Mouse (Mus musculus) stomach, embryonic 16.5 days (tissue): Measurements from ENCODE around the gene Tmem80. TPM values are rescaled to one million over a fixed set of nuclear protein-coding genes. Genes with fewer than 3 reads are reported as not detected.
A peak's percentile ranks its signal among the peaks of the same experiment; 100 is the strongest.

ENCODE experiments used
- ATAC-seq: fragments of 200-750 bp; cut with Nextera tagmentation; 2 replicates; pipeline ENCODE4 v1.8.0; 2017; ENCODE audit warnings: moderate number of reproducible peaks, moderate TSS enrichment; ENCODE audit not compliant: insufficient read depth, low FRiP score
- H3K27ac ChIP-seq: fragments of 300-500 bp; sonication (generic); 2 replicates; pipeline ENCODE4 v1.5.1; 2014; ENCODE audit warnings: low read length
- H3K27me3 ChIP-seq: fragments of 300-500 bp; sonication (generic); 2 replicates; pipeline ENCODE4 v1.6.1; 2014; ENCODE audit warnings: low read length, control low read depth, mixed read lengths; ENCODE audit not compliant: control insufficient read depth, insufficient read depth
- H3K36me3 ChIP-seq: fragments of 300-500 bp; sonication (generic); 2 replicates; pipeline ENCODE4 v1.6.1; 2014; ENCODE audit warnings: low read length; ENCODE audit not compliant: control insufficient read depth, insufficient read depth
- H3K4me1 ChIP-seq: fragments of 300-500 bp; sonication (generic); 2 replicates; pipeline ENCODE4 v1.6.1; 2014; ENCODE audit warnings: low read length, control low read depth, mixed read lengths; ENCODE audit not compliant: control insufficient read depth, insufficient read depth
- H3K4me2 ChIP-seq: fragments of 300-500 bp; sonication (generic); 2 replicates; pipeline ENCODE4 v1.6.1; 2014; ENCODE audit warnings: low read depth, low read length, mixed read lengths
- H3K4me3 ChIP-seq: fragments of 300-500 bp; sonication (generic); replicated peaks from 2 replicates; pipeline ENCODE4 v1.5.1; 2014; ENCODE audit warnings: mild to moderate bottlenecking, low read length
- H3K9ac ChIP-seq: fragments of 300-500 bp; sonication (generic); 2 replicates; pipeline ENCODE4 v1.6.1; 2014; ENCODE audit warnings: low read length
- H3K9me3 ChIP-seq: fragments of 300-500 bp; sonication (generic); replicated peaks from 2 replicates; pipeline ENCODE4 v1.6.1; 2016; ENCODE audit warnings: low read length, control low read depth; ENCODE audit not compliant: control insufficient read depth
- WGBS: fragments of 180-500 bp; shearing (Covaris S2); extraction: QIAGEN DNeasy Blood & Tissue Kit; methylation state at CpG from one replicate; pipeline ENCODE4 v1.1.7; 2014; 5-methylcytosine and 5-hydroxymethylcytosine counted together
- polyA plus RNA-seq: library from polyadenylated mRNA; unstranded; fragments of >200 nt; fragmentation: Nextera tagmentation; extraction: Ambion mirVana; gene quantifications from 2 replicates; pipeline ENCODE4 v1.2.1, GENCODE M21; 2015

Tmem80 gene
- polyA plus RNA-seq, 1 experiment from 2014 or later: 35.9 TPM

- ATAC-seq: peak; percentile 61; the same call in 1 of the 2 replicates
- Histone ChIP-seq H3K9ac (no peak overlapping the region), H3K4me2 (no peak overlapping the region), H3K27me3 (no peaks in the 10 kb centered on the region), H3K4me3 (no peak overlapping the region), H3K4me1 (no peaks in the 10 kb centered on the region), H3K27ac (no peak overlapping the region), H3K36me3 (no peaks in the 10 kb centered on the region), H3K9me3 (no peaks in the 10 kb centered on the region)
- 54% methylated on average over 4 of the region's 4 CpGs for WGBS
These were observed 35.7 kb downstream of the Tmem80 start for GRCm38 (mm10) chr7:141363106-141363751.

GRCm38 (mm10) chr7:141363752-141364125 is 36.2 kb downstream of the Tmem80 start:
- WGBS: 61% methylated on average over 2 of the region's 2 CpGs
- no peaks in the 10 kb centered on the region for H3K9me3 ChIP-seq
- no peak overlapping the region for H3K9ac ChIP-seq
- no peaks in the 10 kb centered on the region for H3K36me3 ChIP-seq
- H3K27me3 ChIP-seq: no peaks in the 10 kb centered on the region
- ATAC-seq: peak; percentile 6; the same call in 1 of the 2 replicates
- no peak overlapping the region for H3K4me2 ChIP-seq
- H3K4me1 ChIP-seq: no peaks in the 10 kb centered on the region
- H3K27ac ChIP-seq: no peak overlapping the region
- no peak overlapping the region for H3K4me3 ChIP-seq

- H3K4me2 ChIP-seq: no peak overlapping the region
- ATAC-seq: no peak
- no peak overlapping the region for H3K9ac ChIP-seq
- no peaks in the 10 kb centered on the region for H3K27me3 ChIP-seq
- H3K36me3 ChIP-seq: no peaks in the 10 kb centered on the region
- WGBS: 72% methylated on average over 5 of the region's 5 CpGs
- no peak overlapping the region for H3K4me3 ChIP-seq
- no peak overlapping the region for H3K27ac ChIP-seq
- no peaks in the 10 kb centered on the region for H3K9me3 ChIP-seq
- no peaks in the 10 kb centered on the region for H3K4me1 ChIP-seq
These were observed 37.0 kb downstream of the Tmem80 start for GRCm38 (mm10) chr7:141364349-141365048.

GRCm38 (mm10) chr7:141365049-141365445 is 37.5 kb downstream of the Tmem80 start:
- Histone ChIP-seq H3K27me3 (no peaks in the 10 kb centered on the region), H3K4me1 (no peaks in the 10 kb centered on the region), H3K9me3 (no peaks in the 10 kb centered on the region), H3K27ac (no peak overlapping the region), H3K36me3 (no peaks in the 10 kb centered on the region), H3K4me2 (no peak overlapping the region), H3K9ac (no peak overlapping the region), H3K4me3 (no peak overlapping the region)
- 52% methylated on average over 3 of the region's 3 CpGs for WGBS
- no peak for ATAC-seq

GRCm38 (mm10) chr7:141367358-141367757 is 39.8 kb downstream of the Tmem80 start:
- Histone ChIP-seq H3K4me3 (no peak overlapping the region), H3K4me1 (no peaks in the 10 kb centered on the region), H3K36me3 (no peaks in the 10 kb centered on the region), H3K27ac (no peak overlapping the region), H3K9me3 (no peaks in the 10 kb centered on the region), H3K4me2 (no peak overlapping the region), H3K27me3 (no peaks in the 10 kb centered on the region), H3K9ac (no peak overlapping the region)
- no peak for ATAC-seq
- 86% methylated on average over 4 of the region's 4 CpGs for WGBS

GRCm38 (mm10) chr7:141369918-141370317 is 42.4 kb downstream of the Tmem80 start:
- Histone ChIP-seq H3K27ac (peak overlapping the region; percentile 33; the same call in 1 of the 2 replicates), H3K27me3 (no peaks in the 10 kb centered on the region), H3K9ac (no peak overlapping the region), H3K4me3 (no peak overlapping the region), H3K4me1 (no peaks in the 10 kb centered on the region), H3K36me3 (no peaks in the 10 kb centered on the region), H3K4me2 (no peak overlapping the region), H3K9me3 (no peaks in the 10 kb centered on the region)
- 52% methylated on average over 5 of the region's 5 CpGs for WGBS
- no peak for ATAC-seq

GRCm38 (mm10) chr7:141371942-141372595 is 44.5 kb downstream of the Tmem80 start:
- no peak overlapping the region for H3K4me3 ChIP-seq
- H3K27me3 ChIP-seq: no peaks in the 10 kb centered on the region
- no peaks in the 10 kb centered on the region for H3K36me3 ChIP-seq
- 28% methylated on average over 6 of the region's 6 CpGs for WGBS
- no peaks in the 10 kb centered on the region for H3K4me1 ChIP-seq
- H3K27ac ChIP-seq: no peak overlapping the region
- no peak overlapping the region for H3K4me2 ChIP-seq
- no peak overlapping the region for H3K9ac ChIP-seq
- H3K9me3 ChIP-seq: no peaks in the 10 kb centered on the region
- ATAC-seq: peak; percentile 33; the same call in 1 of the 2 replicates

GRCm38 (mm10) chr7:141373611-141374010 is 46.1 kb downstream of the Tmem80 start:
- H3K9me3 ChIP-seq: no peaks in the 10 kb centered on the region
- no peak overlapping the region for H3K9ac ChIP-seq
- no peak overlapping the region for H3K27ac ChIP-seq
- no peaks in the 10 kb centered on the region for H3K4me1 ChIP-seq
- H3K36me3 ChIP-seq: no peaks in the 10 kb centered on the region
- WGBS: 79% methylated on average over 6 of the region's 6 CpGs
- H3K4me3 ChIP-seq: no peak overlapping the region
- no peak overlapping the region for H3K4me2 ChIP-seq
- no peaks in the 10 kb centered on the region for H3K27me3 ChIP-seq
- ATAC-seq: no peak

- Histone ChIP-seq H3K4me2 (no peak overlapping the region), H3K9ac (no peak overlapping the region), H3K4me3 (no peak overlapping the region), H3K27me3 (no peaks in the 10 kb centered on the region), H3K36me3 (no peaks in the 10 kb centered on the region), H3K9me3 (no peaks in the 10 kb centered on the region), H3K27ac (no peak overlapping the region), H3K4me1 (no peaks in the 10 kb centered on the region)
- ATAC-seq: no peak
These were observed 46.9 kb downstream of the Tmem80 start for GRCm38 (mm10) chr7:141374399-141374798.
